In genomic region chr19:30348924-30349323, GRCm38 (mm10) we compare ENCODE assay signal across 22 mouse cellular contexts.
DNase-seq lines count a peak whose midpoint lies in the region; ATAC-seq and TF ChIP-seq lines count a peak whose summit lies in the region.
"Had no signal": no experiment of that assay in that cellular context is flagged by ENCODE, and none has a peak within 500 bp of the region (broad histone marks: within the 10 kb centered on the region; RNA-seq: fewer than 3 reads in every experiment).

No protein-coding gene starts in this region.

- in situ Hi-C loops in CH12.LX (cut with MboI; ENCODE audit: low pct_ligation_motif_present, low pct_unique_long_range_greater_than_20kb, low sequenced_read_pairs): no loop called here

- no peaks in the 10 kb centered on the region for H3K27me3 ChIP-seq in heart, embryonic 10.5 days (ENCODE audit: insufficient read depth, poor library complexity, severe bottlenecking)
- no peaks in the 10 kb centered on the region for H3K27me3 ChIP-seq in CH12.LX (replicated peaks)

- TF ChIP-seq POLR2A in CH12.LX (IDR thresholded peaks at IDR 0.05; ENCODE audit: low read depth, low read length): no peak

- no peak for TF ChIP-seq CTCF in CH12.LX (conservative IDR thresholded peaks at IDR 0.05 in 1 of 2, IDR thresholded peaks at IDR 0.05 in 1 of 2; ENCODE audit: low read depth in 2 of 2, low read length in 2 of 2)

- H3K27ac ChIP-seq in heart, embryonic 10.5 days: no peak overlapping the region
- H3K27ac ChIP-seq in CH12.LX (ENCODE audit: insufficient read depth, low read depth): no peak overlapping the region

- peak; percentile 71 for DNase-seq in heart, adult 11 months
- no peak for DNase-seq in heart, postnatal 36 days
- peak; percentile 16 for DNase-seq in heart, embryonic 10.5 days (ENCODE audit: low spot score)
- no peak for DNase-seq in heart, adult 9 months (ENCODE audit: low spot score in 2 of 2)
- DNase-seq in CH12.LX (ENCODE audit: extremely low read depth): no peak
- DNase-seq in gastrocnemius, postnatal 4 days (ENCODE audit: low spot score in 2 of 2): no peak
- no peak for DNase-seq in adrenal gland, postnatal 14 days
- DNase-seq: adrenal gland, adult 2 months; adrenal gland, adult 8-10 months; adrenal gland, postnatal 10 days; adrenal gland, postnatal 25 days; adrenal gland, postnatal 36 days; B cell, adult 2 months; cerebellum, adult 11 months; cerebellum, adult 11-12 months; cerebellum, adult 18-20 months; cerebellum, adult 2 months had no signal

- TF ChIP-seq RAD21 in CH12.LX (IDR thresholded peaks at IDR 0.05; ENCODE audit: low read depth, low read length): no peak

- H3K9ac ChIP-seq in CH12.LX (ENCODE audit: insufficient read depth, low read depth): no peak overlapping the region

- WGBS in heart, embryonic 10.5 days: 70% methylated on average over 6 of the region's 6 CpGs

- H3K9me3 ChIP-seq in heart, embryonic 10.5 days: no peaks in the 10 kb centered on the region
- H3K9me3 ChIP-seq in CH12.LX (replicated peaks; ENCODE audit: low read length): no peaks in the 10 kb centered on the region
- H3K9me3 ChIP-seq: G1E had no signal

- intact Hi-C loops in heart, postnatal 36 days (cut with DNase I): no loop called here

- dilution Hi-C loops in CH12.LX (cut with MboI; ENCODE audit: extremely low pct_ligation_motif_present, extremely low pct_unique_long_range_greater_than_20kb, low sequenced_read_pairs): no loop called here

- TF ChIP-seq EP300 in CH12.LX (IDR thresholded peaks at IDR 0.05; ENCODE audit: low read length): no peak

- ATAC-seq in granulocyte monocyte progenitor cell, adult 5-6 weeks (replicated peaks; ENCODE audit: poor library complexity, severe bottlenecking): peak; percentile 52; the same call in 1 of the 2 replicates
- ATAC-seq: activated CD4-positive, CD25-positive, alpha-beta regulatory T cell, adult 4 months; CD4-positive, CD25-positive, alpha-beta regulatory T cell, adult 4 months; Patski had no signal

- H3K4me3 ChIP-seq in heart, embryonic 10.5 days: no peak overlapping the region
- H3K4me3 ChIP-seq in CH12.LX (replicated peaks in 1 of 3; ENCODE audit: low read depth in 2 of 3, low read length in 2 of 3, poor library complexity in 1 of 3): no peak overlapping the region

- H3K4me1 ChIP-seq in heart, embryonic 10.5 days: no peaks in the 10 kb centered on the region
- H3K4me1 ChIP-seq in CH12.LX (ENCODE audit: control insufficient read depth in 1 of 2, insufficient read depth in 2 of 2): no peaks in the 10 kb centered on the region

- no peaks in the 10 kb centered on the region for H3K36me3 ChIP-seq in heart, embryonic 10.5 days
- H3K36me3 ChIP-seq in CH12.LX (replicated peaks in 1 of 2; ENCODE audit: control insufficient read depth in 1 of 2, insufficient read depth in 1 of 2, low read length in 1 of 2): no peaks in the 10 kb centered on the region
- H3K36me3 ChIP-seq: G1E had no signal

- H3K79me2 ChIP-seq in CH12.LX (replicated peaks; ENCODE audit: control insufficient read depth, extremely low read depth, insufficient read depth, poor library complexity, severe bottlenecking): no peaks in the 10 kb centered on the region

- H3K4me2 ChIP-seq in CH12.LX (ENCODE audit: insufficient read depth, low read depth, poor library complexity, severe bottlenecking): 0 out of 2 replicates have a peak overlapping the region, but pooled peaks have one; percentile 29

TF ChIP-seq in CH12.LX, 34 proteins besides CTCF, POLR2A, EP300 and RAD21:
- TF ChIP-seq IRF4 (IDR thresholded peaks at IDR 0.05; ENCODE audit: low read depth, low read length) (no peak), CHD1 (IDR thresholded peaks at IDR 0.05; ENCODE audit: low read depth, low read length) (no peak), USF2 (conservative IDR thresholded peaks at IDR 0.05; ENCODE audit: low read depth, low read length) (no peak), TBP (conservative IDR thresholded peaks at IDR 0.05; ENCODE audit: low read depth, low read length) (no peak), ZKSCAN1 (IDR thresholded peaks at IDR 0.05; ENCODE audit: borderline replicate concordance, low read depth, low read length) (no peak), JUN (IDR thresholded peaks at IDR 0.05; ENCODE audit: insufficient read depth, low read depth, low read length) (no peak), MEF2A (IDR thresholded peaks at IDR 0.05; ENCODE audit: borderline replicate concordance, low read depth, low read length) (no peak), GABPA (IDR thresholded peaks at IDR 0.05; ENCODE audit: insufficient replicate concordance, low read depth, low read length) (no peak), E2F4 (IDR thresholded peaks at IDR 0.05; ENCODE audit: insufficient replicate concordance, low read depth, low read length) (no peak), MAZ (IDR thresholded peaks at IDR 0.05; ENCODE audit: low read depth, low read length) (no peak), SMC3 (IDR thresholded peaks at IDR 0.05; ENCODE audit: low read depth, low read length) (no peak), UBTF (IDR thresholded peaks at IDR 0.05; ENCODE audit: low read depth, low read length) (no peak), JUND (conservative IDR thresholded peaks at IDR 0.05; ENCODE audit: low read depth, low read length) (no peak), PAX5 (IDR thresholded peaks at IDR 0.05; ENCODE audit: low read length) (no peak), ETS1 (conservative IDR thresholded peaks at IDR 0.05; ENCODE audit: low read depth, low read length) (no peak), USF1 (IDR thresholded peaks at IDR 0.05; ENCODE audit: low read depth, low read length) (no peak), HCFC1 (IDR thresholded peaks at IDR 0.05; ENCODE audit: low read depth, low read length) (no peak)

Comparison
In these comparisons a context has a peak if more than half of its experiments do, and no peak if none do; other contexts are left out.
1. DNase-seq: peak in heart, adult 11 months (single experiment) and heart, embryonic 10.5 days (single experiment); none in heart, postnatal 36 days (0 of 2), heart, adult 9 months (0 of 2), CH12.LX (single experiment), gastrocnemius, postnatal 4 days (0 of 2) and adrenal gland, postnatal 14 days (single experiment).